Mouse (Mus musculus): ENCODE results near the gene Tedc1. TPM values are rescaled to one million over a fixed set of nuclear protein-coding genes. Genes with fewer than 3 reads are reported as not detected.

The Tedc1 gene
- polyA plus RNA-seq, 1 experiment, result 23.8 TPM

GRCm38 (mm10) chr12:113148381-113149035 is 7.7 kb upstream of the Tedc1 start:
- H3K79me3 ChIP-seq (ENCODE audit: low read depth), result peaks cover 23% of the 10 kb centered on the region
- no peak overlapping the region for H3K4me3 ChIP-seq (ENCODE audit: insufficient read depth, poor library complexity, severe bottlenecking)
- peaks cover 42% of the 10 kb centered on the region for H3K79me2 ChIP-seq (ENCODE audit: control insufficient read depth, insufficient read depth)
- H3ac ChIP-seq (ENCODE audit: control insufficient read depth, insufficient read length, low read depth), result no peak overlapping the region
- TF ChIP-seq FOSL1 (IDR thresholded peaks at IDR 0.05; ENCODE audit: insufficient read depth, low read length, poor library complexity, severe bottlenecking) (no peak), CTCF (IDR thresholded peaks at IDR 0.05; ENCODE audit: control insufficient read depth, insufficient read depth, insufficient read length) (peak; percentile 63), USF1 (IDR thresholded peaks at IDR 0.05; ENCODE audit: low read depth) (peak; percentile 46), CEBPB (IDR thresholded peaks at IDR 0.05; ENCODE audit: low read depth) (no peak)
- no peaks in the 10 kb centered on the region for H3K27me3 ChIP-seq (ENCODE audit: control insufficient read depth, insufficient read depth, insufficient read length)
- H3K36me3 ChIP-seq (ENCODE audit: control insufficient read depth, insufficient read depth), result peaks cover 31% of the 10 kb centered on the region

GRCm38 (mm10) chr12:113149341-113149740 is 6.9 kb upstream of the Tedc1 start:
- Histone ChIP-seq H3K27me3 (ENCODE audit: control insufficient read depth, insufficient read depth, insufficient read length) (no peaks in the 10 kb centered on the region), H3K36me3 (ENCODE audit: control insufficient read depth, insufficient read depth) (peaks cover 31% of the 10 kb centered on the region), H3K79me3 (ENCODE audit: low read depth) (peaks cover 16% of the 10 kb centered on the region), H3K4me3 (ENCODE audit: insufficient read depth, poor library complexity, severe bottlenecking) (no peak overlapping the region), H3K79me2 (ENCODE audit: control insufficient read depth, insufficient read depth) (peaks cover 38% of the 10 kb centered on the region), H3ac (ENCODE audit: control insufficient read depth, insufficient read length, low read depth) (no peak overlapping the region)
- TF ChIP-seq MYOD1 (IDR thresholded peaks at IDR 0.05; ENCODE audit: control insufficient read depth, insufficient read length, low read depth), result no peak
- no peak for TF ChIP-seq USF1 (IDR thresholded peaks at IDR 0.05; ENCODE audit: low read depth)
- no peak for TF ChIP-seq MYOG (IDR thresholded peaks at IDR 0.05; ENCODE audit: control insufficient read depth, extremely low read depth, insufficient read length)
- no peak for TF ChIP-seq FOSL1 (IDR thresholded peaks at IDR 0.05; ENCODE audit: insufficient read depth, low read length, poor library complexity, severe bottlenecking)
- TF ChIP-seq CEBPB (IDR thresholded peaks at IDR 0.05; ENCODE audit: low read depth), result no peak
- TF ChIP-seq CTCF (IDR thresholded peaks at IDR 0.05; ENCODE audit: control insufficient read depth, insufficient read depth, insufficient read length), result no peak
- TF ChIP-seq MAX (IDR thresholded peaks at IDR 0.05), result no peak

- H3K4me3 ChIP-seq (ENCODE audit: insufficient read depth, poor library complexity, severe bottlenecking), result no peak overlapping the region
- H3K79me3 ChIP-seq (ENCODE audit: low read depth), result peaks cover 12% of the 10 kb centered on the region
- H3ac ChIP-seq (ENCODE audit: control insufficient read depth, insufficient read length, low read depth), result no peak overlapping the region
- TF ChIP-seq USF1 (IDR thresholded peaks at IDR 0.05; ENCODE audit: low read depth) (no peak), CEBPB (IDR thresholded peaks at IDR 0.05; ENCODE audit: low read depth) (no peak), CTCF (IDR thresholded peaks at IDR 0.05; ENCODE audit: control insufficient read depth, insufficient read depth, insufficient read length) (no peak), MYOG (IDR thresholded peaks at IDR 0.05; ENCODE audit: control insufficient read depth, extremely low read depth, insufficient read length) (no peak), FOSL1 (IDR thresholded peaks at IDR 0.05; ENCODE audit: insufficient read depth, low read length, poor library complexity, severe bottlenecking) (no peak)
- H3K79me2 ChIP-seq (ENCODE audit: control insufficient read depth, insufficient read depth), result peaks cover 33% of the 10 kb centered on the region
- peaks cover 26% of the 10 kb centered on the region for H3K36me3 ChIP-seq (ENCODE audit: control insufficient read depth, insufficient read depth)
- no peaks in the 10 kb centered on the region for H3K27me3 ChIP-seq (ENCODE audit: control insufficient read depth, insufficient read depth, insufficient read length)
Observed at GRCm38 (mm10) chr12:113149896-113150295, 6.3 kb upstream of the Tedc1 start.

DNA sequence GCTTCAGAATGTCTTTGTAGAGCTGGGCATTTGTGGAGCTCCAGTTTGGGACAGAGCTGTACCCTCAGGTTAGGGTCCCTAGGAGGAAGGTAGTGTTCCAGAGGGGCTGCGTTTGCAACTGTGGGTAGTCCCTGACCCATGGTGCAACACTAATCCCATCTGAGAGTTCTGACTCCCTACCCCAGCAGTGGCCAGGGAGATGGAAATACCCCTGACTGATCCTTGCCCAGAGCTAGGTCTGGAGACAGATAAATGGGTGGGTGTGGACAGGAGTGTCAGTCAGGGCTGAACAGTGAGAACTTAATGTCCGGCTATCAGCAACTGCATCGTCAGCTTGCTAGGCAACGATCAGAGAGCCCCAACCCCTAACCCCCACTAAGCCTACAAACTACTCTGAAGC is 5.6 kb upstream of the Tedc1 start:
- no peak overlapping the region for H3ac ChIP-seq (ENCODE audit: control insufficient read depth, insufficient read length, low read depth)
- H3K79me3 ChIP-seq (ENCODE audit: low read depth), result peaks cover 7% of the 10 kb centered on the region
- peaks cover 26% of the 10 kb centered on the region for H3K79me2 ChIP-seq (ENCODE audit: control insufficient read depth, insufficient read depth)
- no peak for TF ChIP-seq FOSL1 (IDR thresholded peaks at IDR 0.05; ENCODE audit: insufficient read depth, low read length, poor library complexity, severe bottlenecking)
- no peak for TF ChIP-seq USF1 (IDR thresholded peaks at IDR 0.05; ENCODE audit: low read depth)
- no peak for TF ChIP-seq CTCF (IDR thresholded peaks at IDR 0.05; ENCODE audit: control insufficient read depth, insufficient read depth, insufficient read length)
- no peak for TF ChIP-seq MYOD1 (IDR thresholded peaks at IDR 0.05; ENCODE audit: control insufficient read depth, insufficient read length, low read depth)
- TF ChIP-seq CEBPB (IDR thresholded peaks at IDR 0.05; ENCODE audit: low read depth), result no peak
- no peak for TF ChIP-seq MAX (IDR thresholded peaks at IDR 0.05)
- no peak for TF ChIP-seq MYOG (IDR thresholded peaks at IDR 0.05; ENCODE audit: control insufficient read depth, extremely low read depth, insufficient read length)
- no peaks in the 10 kb centered on the region for H3K27me3 ChIP-seq (ENCODE audit: control insufficient read depth, insufficient read depth, insufficient read length)
- peaks cover 19% of the 10 kb centered on the region for H3K36me3 ChIP-seq (ENCODE audit: control insufficient read depth, insufficient read depth)
- no peak overlapping the region for H3K4me3 ChIP-seq (ENCODE audit: insufficient read depth, poor library complexity, severe bottlenecking)

GRCm38 (mm10) chr12:113151046-113151445 is 5.2 kb upstream of the Tedc1 start:
- Histone ChIP-seq H3ac (ENCODE audit: control insufficient read depth, insufficient read length, low read depth) (no peak overlapping the region), H3K79me3 (ENCODE audit: low read depth) (peaks cover 7% of the 10 kb centered on the region), H3K27me3 (ENCODE audit: control insufficient read depth, insufficient read depth, insufficient read length) (no peaks in the 10 kb centered on the region), H3K4me3 (ENCODE audit: insufficient read depth, poor library complexity, severe bottlenecking) (no peak overlapping the region), H3K79me2 (ENCODE audit: control insufficient read depth, insufficient read depth) (peaks cover 25% of the 10 kb centered on the region), H3K36me3 (ENCODE audit: control insufficient read depth, insufficient read depth) (peaks cover 16% of the 10 kb centered on the region)
- TF ChIP-seq MYOG (IDR thresholded peaks at IDR 0.05; ENCODE audit: control insufficient read depth, extremely low read depth, insufficient read length) (no peak), MAX (IDR thresholded peaks at IDR 0.05) (no peak)

GRCm38 (mm10) chr12:113151661-113152271 is 4.5 kb upstream of the Tedc1 start:
- Histone ChIP-seq H3K4me3 (ENCODE audit: insufficient read depth, poor library complexity, severe bottlenecking) (peak overlapping the region; percentile 72), H3K79me2 (ENCODE audit: control insufficient read depth, insufficient read depth) (peaks cover 28% of the 10 kb centered on the region), H3K27me3 (ENCODE audit: control insufficient read depth, insufficient read depth, insufficient read length) (no peaks in the 10 kb centered on the region), H3K36me3 (ENCODE audit: control insufficient read depth, insufficient read depth) (peaks cover 12% of the 10 kb centered on the region), H3K79me3 (ENCODE audit: low read depth) (peaks cover 7% of the 10 kb centered on the region), H3ac (ENCODE audit: control insufficient read depth, insufficient read length, low read depth) (peak overlapping the region; percentile 83)
- no peak for TF ChIP-seq MYOD1 (IDR thresholded peaks at IDR 0.05; ENCODE audit: control insufficient read depth, insufficient read length, low read depth)
- TF ChIP-seq USF1 (IDR thresholded peaks at IDR 0.05; ENCODE audit: low read depth), result no peak
- no peak for TF ChIP-seq MYOG (IDR thresholded peaks at IDR 0.05; ENCODE audit: control insufficient read depth, extremely low read depth, insufficient read length)

Data from C2C12 (cell line).